Mouse (Mus musculus) heart, postnatal 10 days (tissue): ENCODE measurements around the gene Relt. TPM values are rescaled to one million over a fixed set of nuclear protein-coding genes. Genes with fewer than 3 reads are reported as not detected.

Experiments
- DNase-seq, 2 experiments: peaks; one replicate each; pipeline ENCODE4 v3.0.0; 2021
- intact Hi-C: fragments of 180-260 bp; cut with DNase I; formaldehyde crosslinking; loops from one replicate; pipeline ENCODE4 v1.15.1; 2025
- microRNA-seq, 2 experiments: library from miRNA; unstranded; fragments of <30 nt; microRNA quantifications; one replicate each; pipeline ENCODE4 v1.2.0; 2022
- total RNA-seq, 2 experiments: library from RNA; stranded (reverse); gene quantifications; 2 replicates each; pipeline ENCODE4 v1.2.3; 2021

Relt gene
- total RNA-seq, 2 experiments from 2014 or later, result 4.0 to 4.6 TPM

- peak; percentile 45 to 60 for DNase-seq
Observed at GRCm38 (mm10) chr7:100815900-100816570, 47.2 kb downstream of the Relt start.

GRCm38 (mm10) chr7:100812641-100813040 lies 50.6 kb downstream of the Relt start:
- no peak for DNase-seq
- intact Hi-C loops, result no loop called here

More at GRCm38 (mm10) chr7:100815900-100816570, 47.2 kb downstream of the Relt start:
- intact Hi-C loops, result loop anchor here (5.0 kb wide), 1 partner anchor 129 kb away; no protein-coding TSS in a partner anchor

- no peak for DNase-seq
- intact Hi-C loops, result no loop called here
Observed at GRCm38 (mm10) chr7:100811912-100812311, 51.3 kb downstream of the Relt start.

- intact Hi-C loops, result no loop called here
- no peak for DNase-seq
Observed at GRCm38 (mm10) chr7:100805391-100805790, 57.9 kb downstream of the Relt start.

GRCm38 (mm10) chr7:100798810-100799209 lies 64.4 kb downstream of the Relt start:
- intact Hi-C loops, result loop anchor here (1.0 to 5.0 kb wide), 2 partner anchors 113 to 277 kb away; no protein-coding TSS in a partner anchor
- DNase-seq, result peak; percentile 5 to 32

Small RNAs within 50 kb of the gene (microRNA-seq; reads per million reads assigned to microRNA genes)
- 129 to 210 reads per million in 2 experiments for gene Mir3102

Other genes with a start within 250 kb of the Relt start
- 1 to 10 TPM; 1.6 to 2.3 TPM for gene Plekhb1, start 201.0 kb downstream of the Relt start, total RNA-seq
- 10 to 100 TPM; 52.7 to 53.7 TPM for gene Fam168a, start 156.8 kb downstream of the Relt start, total RNA-seq
- 10 to 100 TPM; 32.9 to 41.2 TPM for gene Arhgef17, start 68.7 kb upstream of the Relt start, total RNA-seq
- gene P2ry6, start 111.2 kb upstream of the Relt start, total RNA-seq, result 1 to 10 TPM; 3.7 to 3.9 TPM
- 10 to 100 TPM; 13.5 to 15.8 TPM for gene P2ry2, start 149.4 kb upstream of the Relt start, total RNA-seq
- 10 to 100 TPM; 27.1 to 27.2 TPM for gene Fchsd2, start 229.4 kb upstream of the Relt start, total RNA-seq